Mouse (Mus musculus) bone marrow, adult 2 months (tissue): ENCODE measurements at regions not wholly inside any gene's neighbourhood (a gene's known extent, or its start where the extent isn't known, plus 50 kb on each side); places are given as distances from the start of the nearest gene placed in this dataset.

ENCODE experiments used
- CTCF ChIP-seq: fragments of 200-500 bp; IDR thresholded peaks from 2 replicates; pipeline ENCODE4 v1.5.1; 2011; ENCODE audit warnings: low read length, control low read depth; ENCODE audit not compliant: control insufficient read depth, insufficient read depth
- POLR2A ChIP-seq: fragments of 200-500 bp; IDR thresholded peaks from 2 replicates; pipeline ENCODE4 v1.6.1; 2011; ENCODE audit warnings: low read depth, mild to moderate bottlenecking, control low read depth, low read length, borderline replicate concordance; ENCODE audit not compliant: control insufficient read depth

- TF ChIP-seq CTCF, result no peak
- TF ChIP-seq POLR2A, result no peak
Measured at GRCm38 (mm10) chr12:77067938-77068337, 105.9 kb upstream of the Max start.
